Comparison of ENCODE assay signal across 7 mouse cellular contexts in the genomic region with DNA sequence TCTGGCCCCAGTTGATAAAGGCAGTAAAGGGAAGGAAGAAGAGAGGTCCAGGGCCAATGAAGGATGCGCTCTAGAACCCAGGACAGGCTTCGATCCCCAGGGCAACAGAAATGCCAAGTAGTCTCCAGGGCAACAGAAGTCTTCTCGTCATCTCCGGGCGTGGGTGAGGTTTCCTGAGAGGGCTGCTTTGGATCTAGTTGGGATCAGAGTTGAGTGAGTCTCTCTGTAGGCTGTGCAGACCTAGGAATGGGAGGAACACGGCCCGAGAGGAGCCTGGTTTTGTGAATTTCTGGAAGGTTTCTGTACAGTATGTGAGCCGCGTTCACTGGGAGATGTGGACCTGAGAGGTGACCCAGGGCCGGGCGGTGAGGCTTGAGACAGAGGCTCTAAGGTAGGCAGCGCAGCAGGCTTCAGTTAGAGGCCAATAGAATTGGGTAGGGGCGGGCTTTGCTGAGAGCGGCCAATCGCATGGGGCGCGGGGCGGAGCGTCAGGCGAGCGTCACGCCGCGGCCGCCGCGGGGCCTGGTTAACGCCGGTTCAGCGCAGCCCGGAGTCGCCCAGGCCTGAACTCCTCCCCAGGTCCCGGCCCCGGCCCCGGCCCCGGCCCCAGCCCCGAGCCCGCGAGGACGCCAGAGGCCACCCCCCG. TPM values are rescaled to one million over a fixed set of nuclear protein-coding genes. Genes with fewer than 3 reads are reported as not detected.
DNase-seq lines count a peak whose midpoint lies in the region; ATAC-seq and TF ChIP-seq lines count a peak whose summit lies in the region.

Tmem8b (plus strand) TSS at position 190 of the 646 bp plus-strand sequence.
Fam221b (minus strand) TSS at position 364 of the 646 bp plus-strand sequence.

- H3K4me2 ChIP-seq in embryonic facial prominence, embryonic 11.5 days (ENCODE audit: low read depth, low read length): peak within 1 kb of the TSS; percentile 82
- peak within 1 kb of the TSS; percentile 74 for H3K4me2 ChIP-seq in limb, embryonic 12.5 days
- H3K4me2 ChIP-seq in midbrain, embryonic 15.5 days: peak within 1 kb of the TSS; percentile 92

- H3K9me3 ChIP-seq in embryonic facial prominence, embryonic 11.5 days (replicated peaks; ENCODE audit: control insufficient read depth, low read length): no peaks in the 10 kb centered on the region
- no peaks in the 10 kb centered on the region for H3K9me3 ChIP-seq in limb, embryonic 12.5 days
- no peaks in the 10 kb centered on the region for H3K9me3 ChIP-seq in midbrain, embryonic 15.5 days

- H3K27me3 ChIP-seq in embryonic facial prominence, embryonic 11.5 days (ENCODE audit: control insufficient read depth, insufficient read depth, low read length): peaks cover 6% of the 10 kb centered on the region
- no peaks in the 10 kb centered on the region for H3K27me3 ChIP-seq in kidney, adult 2 months (replicated peaks; ENCODE audit: control insufficient read depth, insufficient read depth, low read length)
- H3K27me3 ChIP-seq in limb, embryonic 12.5 days: peaks cover 24% of the 10 kb centered on the region
- peaks cover 9% of the 10 kb centered on the region for H3K27me3 ChIP-seq in midbrain, embryonic 15.5 days (replicated peaks)
- no peaks in the 10 kb centered on the region for H3K27me3 ChIP-seq in spleen, adult 2 months (ENCODE audit: control insufficient read depth, insufficient read depth, low read length)

- H3K27ac ChIP-seq in embryonic facial prominence, embryonic 11.5 days (replicated peaks; ENCODE audit: low read depth, low read length): no peak within 1 kb of the TSS; the same call in 1 of the 2 replicates
- peak within 1 kb of the TSS; percentile 10; the same call in 1 of the 2 replicates for H3K27ac ChIP-seq in kidney, adult 2 months (ENCODE audit: insufficient read depth, low read depth, low read length)
- H3K27ac ChIP-seq in limb, embryonic 12.5 days: peak within 1 kb of the TSS; percentile 73
- peak within 1 kb of the TSS; percentile 77 for H3K27ac ChIP-seq in midbrain, embryonic 15.5 days
- H3K27ac ChIP-seq in spleen, adult 2 months (ENCODE audit: insufficient read depth, low read length): no peak within 1 kb of the TSS

- WGBS in embryonic facial prominence, embryonic 11.5 days: 2% methylated on average over 38 of the region's 41 CpGs
- 2% methylated on average over 39 of the region's 41 CpGs for WGBS in kidney, adult 2 months
- 4% methylated on average over 31 of the region's 41 CpGs for WGBS in limb, embryonic 12.5 days
- 2% methylated on average over 33 of the region's 41 CpGs for WGBS in midbrain, embryonic 15.5 days
- WGBS in spleen, adult 2 months: 3% methylated on average over 41 of the region's 41 CpGs

- peak within 1 kb of the TSS; percentile 79 for H3K4me3 ChIP-seq in embryonic facial prominence, embryonic 11.5 days (ENCODE audit: low read depth, low read length)
- peak within 1 kb of the TSS; percentile 69 for H3K4me3 ChIP-seq in kidney, adult 2 months (ENCODE audit: insufficient read depth, low read depth, low read length)
- peak within 1 kb of the TSS; percentile 75 for H3K4me3 ChIP-seq in limb, embryonic 12.5 days (replicated peaks)
- H3K4me3 ChIP-seq in midbrain, embryonic 15.5 days: peak within 1 kb of the TSS; percentile 85
- peak within 1 kb of the TSS; percentile 64 for H3K4me3 ChIP-seq in spleen, adult 2 months (ENCODE audit: extremely low read depth, insufficient read depth, insufficient read length)

- H3K9ac ChIP-seq in embryonic facial prominence, embryonic 11.5 days (replicated peaks; ENCODE audit: low read length): peak within 1 kb of the TSS; percentile 89
- peak within 1 kb of the TSS; percentile 87 for H3K9ac ChIP-seq in limb, embryonic 12.5 days (replicated peaks)
- peak within 1 kb of the TSS; percentile 87 for H3K9ac ChIP-seq in midbrain, embryonic 15.5 days

- H3K4me1 ChIP-seq in embryonic facial prominence, embryonic 11.5 days (ENCODE audit: control insufficient read depth, insufficient read depth, low read length): no peaks in the 10 kb centered on the region
- H3K4me1 ChIP-seq in kidney, adult 2 months (ENCODE audit: control insufficient read depth, insufficient read depth, low read length): peaks cover 11% of the 10 kb centered on the region; the same call in 1 of the 2 replicates
- H3K4me1 ChIP-seq in limb, embryonic 12.5 days (replicated peaks): peaks cover 23% of the 10 kb centered on the region
- H3K4me1 ChIP-seq in midbrain, embryonic 15.5 days: peaks cover 42% of the 10 kb centered on the region
- peaks cover 4% of the 10 kb centered on the region; the same call in 1 of the 2 replicates for H3K4me1 ChIP-seq in spleen, adult 2 months (ENCODE audit: control insufficient read depth, insufficient read depth, insufficient read length)

- ATAC-seq in embryonic facial prominence, embryonic 11.5 days (replicated peaks; ENCODE audit: insufficient number of reproducible peaks, low FRiP score, low TSS enrichment, low read depth): peak; percentile 92
- ATAC-seq in limb, embryonic 12.5 days (ENCODE audit: insufficient number of reproducible peaks, insufficient read depth, low FRiP score, low TSS enrichment, low read depth): peak; percentile 90
- ATAC-seq in midbrain, embryonic 15.5 days (replicated peaks): peak; percentile 95

- peak; percentile 94 for DNase-seq in adrenal gland, postnatal 14 days
- DNase-seq in embryonic facial prominence, embryonic 11.5 days (ENCODE audit: low spot score): peak; percentile 94
- DNase-seq in heart, adult 11 months: peak; percentile 99
- peak; percentile 95 for DNase-seq in kidney, adult 2 months
- DNase-seq in spleen, adult 2 months (ENCODE audit: low read depth in 1 of 2, low spot score in 2 of 2): peak; percentile 54 to 90

- no peaks in the 10 kb centered on the region for H3K36me3 ChIP-seq in embryonic facial prominence, embryonic 11.5 days (replicated peaks; ENCODE audit: control insufficient read depth, insufficient read depth, low read depth, low read length)
- H3K36me3 ChIP-seq in kidney, adult 2 months (ENCODE audit: control insufficient read depth, insufficient read depth, low read length): no peaks in the 10 kb centered on the region
- H3K36me3 ChIP-seq in limb, embryonic 12.5 days: peaks cover 3% of the 10 kb centered on the region; the same call in 1 of the 2 replicates
- H3K36me3 ChIP-seq in midbrain, embryonic 15.5 days (replicated peaks): no peaks in the 10 kb centered on the region
- H3K36me3 ChIP-seq in spleen, adult 2 months (ENCODE audit: control insufficient read depth, insufficient read depth, low read length): no peaks in the 10 kb centered on the region

- no peak for TF ChIP-seq CTCF in kidney, adult 2 months (conservative IDR thresholded peaks at IDR 0.05; ENCODE audit: insufficient read depth, insufficient read length, low read depth, low read length)
- TF ChIP-seq CTCF in spleen, adult 2 months (IDR thresholded peaks at IDR 0.05; ENCODE audit: extremely low read depth, insufficient read depth, insufficient read length, insufficient replicate concordance): no peak

- TF ChIP-seq POLR2A in kidney, adult 2 months (IDR thresholded peaks at IDR 0.05; ENCODE audit: low read depth, low read length): no peak
- TF ChIP-seq POLR2A in spleen, adult 2 months (IDR thresholded peaks at IDR 0.05; ENCODE audit: low read depth, low read length): no peak

RNA-seq across cellular contexts. Expression of gene Tmem8b, which starts in this region (rescaled TPM):
- total RNA-seq in adrenal gland, postnatal 14 days (2021): 7.2 and 9.9 TPM in 2 replicates
- 2.1 and 3.2 TPM in 2 replicates for polyA plus RNA-seq in embryonic facial prominence, embryonic 11.5 days (2014; fragmentation: Nextera tagmentation; extraction: Ambion mirVana)
- 8.3 and 8.6 TPM in 2 replicates for polyA plus RNA-seq in kidney, adult 2 months (2012; rRNA removed)
- 5.6 and 6.6 TPM in 2 replicates for polyA plus RNA-seq in limb, embryonic 12.5 days (2016; fragmentation: Nextera tagmentation; extraction: Ambion mirVana)
- polyA plus RNA-seq in midbrain, embryonic 15.5 days (2015; fragmentation: Nextera tagmentation; extraction: Ambion mirVana): 15.7 and 17.7 TPM in 2 replicates
- 3.8 and 4.5 TPM in 2 replicates for polyA plus RNA-seq in spleen, adult 2 months (2012; rRNA removed)

RNA-seq across cellular contexts. Expression of gene Fam221b, which starts in this region (rescaled TPM):
- 0.30 TPM in 1 of 2 replicates, not detected in the other for total RNA-seq in adrenal gland, postnatal 14 days (2021)
- polyA plus RNA-seq in embryonic facial prominence, embryonic 11.5 days (2014; fragmentation: Nextera tagmentation; extraction: Ambion mirVana): 2.8 and 3.0 TPM in 2 replicates
- 0.09 and 0.12 TPM in 2 replicates for polyA plus RNA-seq in kidney, adult 2 months (2012; rRNA removed)
- polyA plus RNA-seq in limb, embryonic 12.5 days (2016; fragmentation: Nextera tagmentation; extraction: Ambion mirVana): 2.8 and 3.6 TPM in 2 replicates
- 1.3 and 1.6 TPM in 2 replicates for polyA plus RNA-seq in midbrain, embryonic 15.5 days (2015; fragmentation: Nextera tagmentation; extraction: Ambion mirVana)
- not detected in 2 replicates for polyA plus RNA-seq in spleen, adult 2 months (2012; rRNA removed)

Comparison
In these comparisons a context has a peak if more than half of its experiments do, and no peak if none do; other contexts are left out.
1. H3K27ac ChIP-seq: peak in kidney, adult 2 months (single experiment), limb, embryonic 12.5 days (single experiment) and midbrain, embryonic 15.5 days (single experiment); none in embryonic facial prominence, embryonic 11.5 days (single experiment) and spleen, adult 2 months (single experiment).
2. Peak in every context shown above with its lines, with median percentiles within 50 percentile points of each other: DNase-seq, ATAC-seq, H3K4me2 ChIP-seq, H3K4me3 ChIP-seq and H3K9ac ChIP-seq.